Mouse (Mus musculus) brain, embryonic 18.5 days (tissue): ENCODE measurements around the gene Ghdc.

Experiments used
- DNase-seq: peaks from one replicate; pipeline ENCODE4 v3.0.0-alpha.2; 2012; ENCODE audit warnings: low read depth, low spot score

Gene Ghdc

DNA sequence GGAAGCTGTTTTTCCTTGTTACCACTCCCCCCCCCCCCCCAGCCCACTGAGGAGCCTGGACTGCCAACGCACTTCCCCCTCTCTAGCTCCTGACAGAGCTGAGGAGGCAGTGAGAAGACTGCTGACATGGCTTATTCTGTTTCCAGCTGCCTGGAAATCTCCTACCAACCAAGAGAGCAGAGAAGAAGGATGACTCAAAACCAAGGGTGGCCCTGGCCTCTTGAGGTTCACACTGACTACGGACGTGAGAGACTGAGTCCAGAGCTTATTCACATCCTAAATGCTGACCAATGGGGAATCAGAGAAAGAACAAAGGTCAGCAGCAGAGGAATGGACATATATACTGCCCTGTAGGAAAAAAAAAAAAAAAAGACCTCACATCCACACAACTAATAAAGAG lies 51.4 kb downstream of the Ghdc start:
- no peak for DNase-seq

DNA sequence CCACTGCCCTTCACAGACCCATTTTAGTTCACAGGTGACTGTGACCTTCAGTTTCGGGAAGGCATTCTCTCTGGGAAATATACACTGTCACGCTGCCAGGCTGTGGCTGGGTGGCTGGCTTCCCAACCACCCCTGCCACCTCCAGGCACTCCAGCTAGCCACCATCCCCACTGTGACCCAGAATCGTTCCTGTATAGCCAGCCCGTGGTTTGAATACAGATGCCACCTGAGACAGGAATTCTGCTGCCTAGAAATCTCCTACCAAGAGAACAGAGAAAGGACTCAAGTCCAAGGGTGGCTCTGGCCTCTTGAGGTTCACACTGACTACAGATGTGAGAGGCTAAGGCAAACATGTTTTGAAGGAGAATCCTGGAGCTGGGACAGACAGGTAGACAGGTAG lies 51.9 kb downstream of the Ghdc start:
- no peak for DNase-seq

DNA sequence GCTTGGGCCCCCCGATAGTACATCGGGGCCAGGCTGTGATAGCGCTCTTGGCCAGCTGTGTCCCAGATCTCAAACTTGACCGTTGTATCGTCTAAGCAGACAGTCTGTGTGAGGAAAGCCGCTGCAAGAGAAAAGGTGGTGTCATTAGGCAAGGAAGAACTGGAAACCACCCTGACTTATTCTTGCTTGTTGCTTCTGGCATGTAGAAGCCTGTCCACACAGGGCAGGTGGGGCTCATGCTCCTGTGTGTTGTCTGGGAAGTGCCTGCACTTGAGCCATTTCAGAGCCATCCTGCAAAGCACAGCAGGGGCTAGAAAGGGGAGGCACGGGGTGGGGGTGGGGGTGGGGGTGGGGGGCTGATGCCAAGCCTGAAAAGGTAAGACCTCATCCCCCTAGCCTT lies 52.3 kb downstream of the Ghdc start:
- no peak for DNase-seq

DNA sequence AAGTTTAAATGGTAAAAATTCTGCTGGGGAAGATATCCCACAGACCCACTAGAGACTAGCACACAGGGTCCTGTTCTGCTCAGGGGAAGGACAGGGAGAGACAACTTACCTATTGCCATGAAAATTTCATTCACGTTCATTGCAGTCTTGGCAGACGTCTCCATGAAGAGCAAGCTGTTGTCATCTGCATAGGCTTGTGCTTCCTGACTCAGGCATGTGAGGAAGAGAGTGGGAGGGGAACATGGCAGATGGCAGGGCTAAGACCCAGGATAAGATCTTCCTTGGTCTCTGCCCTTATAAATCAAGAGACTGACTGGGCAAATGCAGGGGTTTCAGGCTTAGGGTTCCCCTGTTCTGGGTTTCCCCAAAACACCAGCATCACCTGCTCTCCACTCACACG lies 54.1 kb downstream of the Ghdc start:
- DNase-seq: no peak
